Mouse (Mus musculus): ENCODE results near the gene Hip1r. TPM values are rescaled to one million over a fixed set of nuclear protein-coding genes. Genes with fewer than 3 reads are reported as not detected.

Hip1r gene
- polyA plus RNA-seq, 1 experiment from 2014 or later = 19.0 TPM

DNA sequence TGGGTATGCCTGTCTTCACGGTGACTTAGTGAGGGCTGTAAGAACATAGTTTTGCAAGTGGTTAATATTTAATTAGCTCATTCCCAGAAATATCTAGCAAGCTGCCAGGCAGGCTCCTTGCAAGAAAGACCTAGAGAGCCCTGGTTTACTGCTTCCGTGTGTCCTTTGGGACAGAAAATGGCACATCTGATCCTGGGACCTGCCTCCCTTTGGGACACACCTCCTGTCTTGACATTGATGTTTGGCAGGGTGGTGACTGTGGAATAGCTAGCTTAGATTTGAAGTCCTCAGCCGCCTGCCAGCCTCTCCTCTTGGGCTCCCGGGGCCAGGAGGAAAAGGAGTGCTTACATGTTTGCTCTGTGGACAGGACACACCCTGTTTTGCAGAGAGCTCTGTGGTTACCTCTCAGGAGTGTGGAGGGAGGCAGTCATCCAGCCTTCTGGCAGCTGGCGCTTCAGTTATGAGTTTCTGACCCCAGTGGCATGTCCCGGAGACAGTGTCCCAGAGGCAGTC, 2.3 kb downstream of the Hip1r start:
- WGBS = 75% methylated on average over 6 of the region's 6 CpGs
- H3K4me1 ChIP-seq (replicated peaks) = peaks cover 35% of the 10 kb centered on the region
- H3K36me3 ChIP-seq = no peaks in the 10 kb centered on the region
- no peak overlapping the region for H3K4me3 ChIP-seq (replicated peaks)
- H3K9me3 ChIP-seq = no peaks in the 10 kb centered on the region
- no peak overlapping the region for H3K9ac ChIP-seq (replicated peaks)
- H3K27ac ChIP-seq = no peak overlapping the region
- ATAC-seq = no peak
- H3K27me3 ChIP-seq = peaks cover 21% of the 10 kb centered on the region
- H3K4me2 ChIP-seq (replicated peaks) = no peak overlapping the region

DNA sequence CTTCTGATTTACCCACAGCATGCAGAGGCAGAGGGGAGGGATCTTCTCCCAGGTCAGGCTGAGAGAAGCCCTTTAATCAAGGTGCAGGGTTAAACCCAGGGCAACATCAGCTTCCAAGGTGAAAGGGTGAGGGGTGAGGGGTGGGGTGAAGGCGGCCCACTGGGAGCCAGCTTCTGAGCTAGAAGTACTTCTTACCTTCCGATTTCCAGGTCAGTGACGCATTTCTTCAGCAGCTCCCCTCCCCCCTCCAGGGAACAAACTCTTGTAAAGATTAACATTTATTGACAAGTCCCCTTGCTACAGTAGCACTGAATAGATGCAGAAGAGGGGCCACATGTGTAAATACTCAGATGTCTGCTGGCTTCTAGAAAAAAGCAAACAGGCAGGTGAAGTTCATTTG, 3.8 kb downstream of the Hip1r start:
- no peaks in the 10 kb centered on the region for H3K36me3 ChIP-seq
- H3K27me3 ChIP-seq = peaks cover 21% of the 10 kb centered on the region
- H3K9ac ChIP-seq (replicated peaks) = no peak overlapping the region
- H3K4me1 ChIP-seq (replicated peaks) = peaks cover 35% of the 10 kb centered on the region
- 52% methylated on average over 3 of the region's 3 CpGs for WGBS
- no peak overlapping the region for H3K4me3 ChIP-seq (replicated peaks)
- no peak overlapping the region for H3K4me2 ChIP-seq (replicated peaks)
- no peak for ATAC-seq
- no peak overlapping the region for H3K27ac ChIP-seq
- no peaks in the 10 kb centered on the region for H3K9me3 ChIP-seq

DNA sequence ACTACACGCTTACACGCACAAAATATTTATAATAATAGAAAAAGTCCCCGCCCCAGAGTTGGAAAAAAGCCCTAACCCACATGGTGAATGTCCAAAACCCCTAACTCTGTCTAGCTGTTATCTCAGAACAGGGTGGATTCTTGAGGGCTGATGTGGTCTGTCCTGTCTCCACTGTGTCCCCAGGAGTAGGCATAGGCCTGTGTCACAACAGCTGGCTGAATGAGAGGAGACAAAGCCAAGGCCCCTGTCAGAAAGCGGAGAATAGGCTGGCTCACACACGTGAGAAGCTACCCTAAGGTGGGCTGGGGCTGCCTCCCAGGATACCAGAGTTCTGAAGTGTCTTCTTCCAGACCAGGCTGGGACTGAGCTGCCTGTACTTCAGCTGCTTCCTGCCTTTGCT, 4.7 kb downstream of the Hip1r start:
- peaks cover 21% of the 10 kb centered on the region for H3K27me3 ChIP-seq
- H3K4me1 ChIP-seq (replicated peaks) = peaks cover 34% of the 10 kb centered on the region
- no peak for ATAC-seq
- H3K9ac ChIP-seq (replicated peaks) = no peak overlapping the region
- no peak overlapping the region for H3K27ac ChIP-seq
- WGBS = 84% methylated on average over 5 of the region's 5 CpGs
- H3K36me3 ChIP-seq = no peaks in the 10 kb centered on the region
- no peak overlapping the region for H3K4me3 ChIP-seq (replicated peaks)
- no peak overlapping the region for H3K4me2 ChIP-seq (replicated peaks)
- no peaks in the 10 kb centered on the region for H3K9me3 ChIP-seq

DNA sequence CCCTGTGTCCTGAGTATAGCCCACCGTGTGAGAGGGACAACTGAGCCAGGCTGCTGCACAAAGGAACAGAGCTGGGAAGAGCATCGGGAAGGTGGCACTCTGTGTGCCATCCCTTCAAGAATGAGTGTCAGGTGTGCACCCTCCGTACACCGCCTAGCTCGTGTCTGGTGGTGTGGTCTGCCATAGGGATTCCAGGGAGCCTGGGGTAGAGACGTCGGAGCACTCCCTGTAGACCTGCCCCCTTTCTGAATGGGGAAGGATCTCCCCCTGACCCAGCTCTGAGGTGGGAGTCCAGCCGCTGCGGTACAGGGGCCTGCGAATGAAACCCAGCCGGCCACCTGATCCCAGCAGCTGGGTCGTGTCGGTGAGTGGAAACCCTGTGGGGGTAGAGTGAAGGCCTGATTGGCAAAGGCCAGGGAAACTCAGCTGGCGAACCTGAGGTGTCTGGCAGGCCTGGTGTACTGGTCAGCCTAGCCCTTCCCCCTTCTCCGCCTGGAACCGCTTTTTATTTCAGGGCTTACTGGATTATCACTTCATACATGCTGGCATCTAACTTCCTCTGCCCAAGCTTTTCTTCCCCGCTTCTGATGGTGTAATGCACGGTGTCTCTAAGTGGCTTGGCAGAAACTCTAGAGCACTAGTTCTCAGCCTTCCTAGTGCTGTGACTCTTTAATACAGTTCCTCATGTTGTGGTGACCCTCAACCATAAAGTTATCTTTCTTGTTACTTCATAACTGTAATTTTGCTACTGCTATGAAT, 6.0 kb downstream of the Hip1r start:
- H3K9ac ChIP-seq (replicated peaks) = no peak overlapping the region
- H3K9me3 ChIP-seq = no peaks in the 10 kb centered on the region
- 75% methylated on average over 18 of the region's 18 CpGs for WGBS
- no peak overlapping the region for H3K27ac ChIP-seq
- peaks cover 26% of the 10 kb centered on the region for H3K4me1 ChIP-seq (replicated peaks)
- ATAC-seq = no peak
- no peak overlapping the region for H3K4me2 ChIP-seq (replicated peaks)
- no peaks in the 10 kb centered on the region for H3K36me3 ChIP-seq
- H3K4me3 ChIP-seq (replicated peaks) = no peak overlapping the region
- peaks cover 21% of the 10 kb centered on the region for H3K27me3 ChIP-seq

DNA sequence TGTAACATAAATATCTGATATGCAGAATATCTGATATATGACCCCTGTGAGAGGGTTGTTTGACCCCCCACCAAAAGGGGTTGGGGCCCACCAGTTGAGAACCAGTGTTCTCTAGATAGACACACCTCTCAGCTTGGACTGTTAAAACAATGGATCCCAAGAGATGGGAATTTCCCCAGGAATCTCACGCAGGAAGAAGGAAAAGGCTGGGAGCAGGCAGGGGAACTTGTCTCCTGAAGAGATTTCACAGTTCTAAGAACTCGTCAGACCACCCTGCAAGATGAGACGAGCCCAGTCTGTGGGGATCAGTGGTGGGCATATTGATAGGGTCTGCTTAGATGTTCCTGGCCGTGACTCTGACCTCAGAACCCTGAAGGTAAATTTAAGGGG, 6.5 kb downstream of the Hip1r start:
- peaks cover 17% of the 10 kb centered on the region for H3K27me3 ChIP-seq
- no peak overlapping the region for H3K27ac ChIP-seq
- no peak for ATAC-seq
- H3K9me3 ChIP-seq = no peaks in the 10 kb centered on the region
- H3K4me2 ChIP-seq (replicated peaks) = no peak overlapping the region
- H3K36me3 ChIP-seq = no peaks in the 10 kb centered on the region
- WGBS = 61% methylated on average over 4 of the region's 4 CpGs
- H3K4me3 ChIP-seq (replicated peaks) = no peak overlapping the region
- H3K4me1 ChIP-seq (replicated peaks) = peaks cover 21% of the 10 kb centered on the region
- no peak overlapping the region for H3K9ac ChIP-seq (replicated peaks)

DNA sequence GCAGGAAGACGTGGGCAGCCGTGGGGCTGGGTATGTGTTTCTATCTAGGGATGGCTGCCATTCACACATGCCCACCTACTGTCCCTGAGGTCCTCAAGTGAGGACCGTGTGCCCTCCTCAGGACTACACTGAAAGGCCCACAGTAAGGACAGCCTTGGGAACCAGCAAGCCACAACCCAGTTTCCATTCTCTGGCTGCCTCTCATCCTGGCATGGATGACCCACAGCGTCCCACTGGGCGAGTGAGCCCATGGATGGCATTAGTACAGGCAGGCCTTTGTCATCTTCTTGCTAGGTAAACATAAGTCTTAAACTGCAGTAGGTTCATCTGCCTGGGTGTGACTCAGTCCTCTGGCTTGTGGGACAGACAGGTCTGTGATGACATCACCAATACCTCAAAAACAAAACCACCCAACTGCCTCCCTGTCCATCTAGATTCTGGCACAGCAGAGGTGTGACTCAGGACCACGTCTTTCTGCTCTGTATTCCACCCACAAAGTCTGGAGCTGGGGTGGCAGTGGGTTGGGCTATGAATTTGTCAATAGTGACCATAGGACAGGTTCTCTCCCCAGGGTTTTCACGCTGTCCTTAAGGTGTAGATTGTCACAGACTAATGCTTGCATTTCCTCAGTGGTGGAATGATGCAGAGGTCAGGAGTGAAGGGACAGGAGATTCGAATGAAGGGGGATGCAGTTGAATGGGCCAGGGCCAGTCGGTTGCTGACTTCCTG, 7.3 kb downstream of the Hip1r start:
- Histone ChIP-seq H3K4me3 (replicated peaks) (no peak overlapping the region), H3K4me1 (replicated peaks) (peaks cover 15% of the 10 kb centered on the region), H3K27ac (no peak overlapping the region), H3K36me3 (no peaks in the 10 kb centered on the region), H3K9me3 (no peaks in the 10 kb centered on the region), H3K4me2 (replicated peaks) (no peak overlapping the region), H3K9ac (replicated peaks) (no peak overlapping the region), H3K27me3 (peaks cover 10% of the 10 kb centered on the region)
- 87% methylated on average over 9 of the region's 9 CpGs for WGBS
- ATAC-seq = no peak

DNA sequence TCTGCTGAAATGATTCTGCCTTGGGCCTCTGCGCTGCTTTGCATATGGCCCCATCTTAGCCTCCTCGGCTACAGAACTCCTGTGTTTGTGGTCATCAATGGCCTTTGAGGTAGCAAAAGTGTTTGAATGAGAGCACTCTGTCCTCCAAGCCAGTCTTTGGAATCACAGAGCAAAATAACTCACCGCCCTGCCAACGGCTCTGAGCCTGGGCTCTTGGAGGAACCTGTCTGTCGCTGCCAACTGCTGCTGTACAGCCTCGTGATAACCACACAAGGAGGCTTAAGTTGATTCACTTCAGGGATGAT, 7.8 kb downstream of the Hip1r start:
- Histone ChIP-seq H3K27ac (no peak overlapping the region), H3K4me3 (replicated peaks) (no peak overlapping the region), H3K4me2 (replicated peaks) (no peak overlapping the region), H3K36me3 (no peaks in the 10 kb centered on the region), H3K4me1 (replicated peaks) (peaks cover 15% of the 10 kb centered on the region; the same call in 1 of the 2 replicates), H3K9me3 (no peaks in the 10 kb centered on the region), H3K27me3 (peaks cover 5% of the 10 kb centered on the region; the same call in 1 of the 2 replicates), H3K9ac (replicated peaks) (no peak overlapping the region)
- no peak for ATAC-seq
- 92% methylated on average over 6 of the region's 6 CpGs for WGBS

DNA sequence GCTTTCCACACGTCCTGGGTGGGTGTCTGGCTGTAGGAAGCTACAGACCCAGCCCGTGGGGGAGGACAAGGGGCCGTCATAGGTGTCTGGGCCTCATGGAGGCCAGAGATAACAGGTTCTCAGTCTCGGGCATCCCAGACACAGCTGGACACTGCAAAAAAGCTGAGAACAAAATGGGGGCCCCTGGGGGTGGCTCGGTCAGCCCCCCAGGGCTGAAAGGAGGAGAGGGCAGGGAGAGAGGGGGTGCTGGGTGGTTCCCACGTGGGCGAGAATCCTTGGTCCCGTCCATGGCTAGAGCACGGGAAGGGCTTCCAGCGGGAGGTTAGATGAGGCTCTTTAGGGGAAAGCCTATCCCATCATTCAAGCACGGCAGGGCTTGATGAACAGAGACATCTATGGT, 9.4 kb downstream of the Hip1r start:
- H3K4me2 ChIP-seq (replicated peaks) = no peak overlapping the region
- 79% methylated on average over 11 of the region's 11 CpGs for WGBS

DNA sequence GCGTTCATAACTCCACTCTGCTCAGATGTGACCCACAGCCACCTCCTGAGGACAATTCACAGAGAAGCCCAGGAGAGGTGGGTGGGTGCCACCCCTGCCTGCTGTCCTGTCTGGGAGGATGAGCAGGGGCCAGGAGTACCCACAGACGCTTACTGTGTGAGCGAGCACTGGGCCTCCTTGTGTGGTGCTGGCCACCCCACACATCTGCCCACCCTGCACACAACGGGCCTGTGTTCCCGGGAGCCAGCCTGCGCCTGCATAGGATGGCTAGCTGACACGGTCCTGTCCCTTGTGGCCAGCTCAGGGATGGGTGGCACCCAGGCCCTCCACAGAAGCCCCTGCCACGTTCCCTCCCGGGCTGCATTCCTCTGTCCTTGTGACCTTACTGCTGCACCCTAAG, 12.0 kb downstream of the Hip1r start:
- Histone ChIP-seq H3K9ac (replicated peaks) (no peak overlapping the region), H3K4me1 (replicated peaks) (peaks cover 13% of the 10 kb centered on the region), H3K4me2 (replicated peaks) (no peak overlapping the region), H3K27ac (no peak overlapping the region), H3K4me3 (replicated peaks) (no peak overlapping the region), H3K27me3 (peaks cover 5% of the 10 kb centered on the region; the same call in 1 of the 2 replicates), H3K36me3 (no peaks in the 10 kb centered on the region), H3K9me3 (no peaks in the 10 kb centered on the region)
- no peak for ATAC-seq
- WGBS = 87% methylated on average over 9 of the region's 9 CpGs

More for the DNA sequence above, 9.4 kb downstream of the Hip1r start:
- Histone ChIP-seq H3K9ac (replicated peaks) (no peak overlapping the region), H3K4me3 (replicated peaks) (no peak overlapping the region), H3K27ac (no peak overlapping the region), H3K27me3 (peaks cover under 1% of the 10 kb centered on the region; the same call in 1 of the 2 replicates), H3K36me3 (no peaks in the 10 kb centered on the region), H3K4me1 (replicated peaks) (peaks cover 8% of the 10 kb centered on the region; the same call in 1 of the 2 replicates), H3K9me3 (no peaks in the 10 kb centered on the region)
- ATAC-seq = no peak

DNA sequence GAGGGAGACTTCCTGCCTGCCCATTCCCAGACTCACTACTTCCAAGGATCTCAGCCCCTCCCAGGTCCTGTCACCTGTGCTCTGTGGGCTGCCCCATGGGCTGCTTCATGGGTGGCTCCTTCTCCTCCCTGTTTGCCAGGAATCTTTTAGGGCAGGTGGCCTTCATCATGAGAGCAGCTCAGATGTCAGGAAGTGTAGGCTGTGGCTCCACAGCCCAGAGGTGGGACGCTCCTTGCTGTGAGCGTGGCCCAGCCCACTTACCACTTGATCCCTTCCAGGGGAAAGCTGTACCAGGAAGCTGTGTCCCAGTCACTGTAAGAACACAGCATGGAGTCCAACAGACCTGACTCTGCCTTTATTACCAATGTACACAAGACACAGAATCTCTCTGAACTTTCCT, 13.5 kb downstream of the Hip1r start:
- ATAC-seq = no peak
- 94% methylated on average over 2 of the region's 2 CpGs for WGBS
- peaks cover 12% of the 10 kb centered on the region for H3K27me3 ChIP-seq
- no peak overlapping the region for H3K4me3 ChIP-seq (replicated peaks)
- peaks cover 21% of the 10 kb centered on the region for H3K4me1 ChIP-seq (replicated peaks)
- no peaks in the 10 kb centered on the region for H3K9me3 ChIP-seq
- H3K4me2 ChIP-seq (replicated peaks) = no peak overlapping the region
- H3K36me3 ChIP-seq = no peaks in the 10 kb centered on the region
- no peak overlapping the region for H3K27ac ChIP-seq
- H3K9ac ChIP-seq (replicated peaks) = no peak overlapping the region

DNA sequence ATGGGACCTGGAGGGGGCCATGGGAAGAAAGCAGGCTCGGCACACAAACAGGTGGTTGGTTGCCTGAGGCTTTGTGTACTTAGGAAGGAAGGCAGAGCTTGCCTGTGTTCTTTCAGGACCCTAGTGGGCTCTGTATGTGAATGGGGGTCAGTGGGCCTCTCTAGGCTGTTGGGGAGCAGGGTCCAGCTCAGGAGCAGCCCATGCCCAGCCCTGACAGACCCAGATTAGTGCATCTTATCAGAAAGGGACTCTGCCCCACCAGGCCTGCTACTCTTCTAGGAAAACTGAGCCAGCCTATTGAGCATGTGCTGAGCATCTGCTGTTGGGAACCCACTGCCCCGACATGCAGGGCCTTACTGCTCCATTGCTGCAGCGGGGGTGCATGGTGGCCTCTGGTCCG, 14.1 kb downstream of the Hip1r start:
- no peak for ATAC-seq
- 80% methylated on average over 4 of the region's 4 CpGs for WGBS
- no peaks in the 10 kb centered on the region for H3K36me3 ChIP-seq

More for the DNA sequence above, 14.1 kb downstream of the Hip1r start:
- peaks cover 17% of the 10 kb centered on the region for H3K27me3 ChIP-seq
- no peak overlapping the region for H3K27ac ChIP-seq
- H3K9me3 ChIP-seq = no peaks in the 10 kb centered on the region
- H3K4me1 ChIP-seq (replicated peaks) = peaks cover 26% of the 10 kb centered on the region
- no peak overlapping the region for H3K9ac ChIP-seq (replicated peaks)
- H3K4me2 ChIP-seq (replicated peaks) = no peak overlapping the region
- no peak overlapping the region for H3K4me3 ChIP-seq (replicated peaks)
